Mouse (Mus musculus) C2C12 (cell line): ENCODE results near the gene Gnb3.

Experiments used
- CEBPB ChIP-seq: IDR thresholded peaks from one replicate; pipeline ENCODE4 v1.6.1; 2011; ENCODE audit warnings: low read depth, mild to moderate bottlenecking, control low read depth, moderate library complexity
- CTCF ChIP-seq: IDR thresholded peaks from one replicate; pipeline ENCODE4 v1.5.1; 2011; ENCODE audit not compliant: control insufficient read depth, insufficient read depth, insufficient read length
- MAX ChIP-seq: IDR thresholded peaks from one replicate; pipeline ENCODE4 v1.6.1; 2011; ENCODE audit warnings: mild to moderate bottlenecking, control low read depth
- USF1 ChIP-seq: IDR thresholded peaks from one replicate; pipeline ENCODE4 v1.6.1; 2011; ENCODE audit warnings: low read depth, mild to moderate bottlenecking, control low read depth, moderate library complexity

- TF ChIP-seq USF1 = no peak
- TF ChIP-seq CTCF = no peak
- no peak for TF ChIP-seq MAX
- TF ChIP-seq CEBPB = no peak
Measured at GRCm38 (mm10) chr6:124814858-124815774, 25.0 kb downstream of the Gnb3 start.
